Mouse (Mus musculus): ENCODE data around the gene Aars. TPM values are rescaled to one million over a fixed set of nuclear protein-coding genes. Genes with fewer than 3 reads are reported as not detected.
"Not testable (repeated sequence)": the region's sequence is repeated elsewhere in the genome, so short reads cannot be mapped to it uniquely, and the experiment has no call there.

Aars gene
- polyA plus RNA-seq, 1 experiment from 2014 or later: 52.3 TPM

DNA sequence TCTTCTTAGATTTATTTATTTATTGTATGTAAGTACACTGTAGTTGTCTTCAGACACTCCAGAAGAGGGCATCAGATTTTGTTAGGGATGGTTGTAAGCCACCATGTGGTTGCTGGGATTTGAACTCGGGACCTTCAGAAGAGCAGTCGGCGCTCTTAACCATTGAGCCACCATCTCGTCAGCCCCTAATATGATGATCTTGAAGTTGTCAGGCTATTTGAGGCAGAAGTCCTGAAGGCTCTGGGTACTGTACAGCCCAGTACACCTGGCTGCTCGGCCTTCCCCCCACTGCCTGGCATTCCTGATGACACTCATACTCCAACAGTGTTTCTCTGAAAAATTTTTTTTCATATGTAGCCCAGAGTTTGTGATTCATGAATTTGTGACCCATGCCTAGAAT, 51.0 kb downstream of the Aars start:
- not testable (repeated sequence) for H3K27me3 ChIP-seq (replicated peaks; ENCODE audit: control insufficient read depth, insufficient read depth, low read length); H3K4me3 ChIP-seq (ENCODE audit: low read length); H3K27ac ChIP-seq (ENCODE audit: low read length); H3K9me3 ChIP-seq (ENCODE audit: control insufficient read depth, low read length); H3K9ac ChIP-seq (ENCODE audit: low read depth, low read length); H3K36me3 ChIP-seq (ENCODE audit: control insufficient read depth, insufficient read depth, low read length); H3K4me2 ChIP-seq (ENCODE audit: low read depth, low read length); H3K4me1 ChIP-seq (ENCODE audit: control insufficient read depth, insufficient read depth, low read length); ATAC-seq
- WGBS: 85% methylated on average over 5 of the region's 5 CpGs

DNA sequence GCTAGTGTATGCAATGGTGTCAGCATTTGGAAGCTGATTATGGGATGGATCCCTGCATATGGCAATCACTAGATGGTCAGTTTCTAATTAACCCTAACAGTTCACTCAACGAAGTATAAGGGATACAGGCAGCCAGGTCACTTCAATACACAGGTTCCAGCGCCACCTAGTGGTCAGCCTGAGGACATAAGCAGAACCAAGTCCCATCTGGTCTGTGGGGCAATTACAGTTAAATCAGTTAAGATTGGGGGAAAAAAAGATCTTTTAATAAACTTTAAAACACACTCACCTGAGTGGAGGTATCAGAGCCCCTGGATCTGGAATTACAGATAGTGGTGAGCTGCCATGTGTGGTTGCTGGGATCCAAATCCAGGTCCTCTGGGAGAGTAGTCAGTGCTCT, 57.2 kb downstream of the Aars start:
- WGBS: 0% methylated on average over 2 of the region's 2 CpGs
- H3K9ac ChIP-seq (ENCODE audit: low read depth, low read length): no peak overlapping the region
- H3K4me3 ChIP-seq (ENCODE audit: low read length): no peak overlapping the region
- H3K4me1 ChIP-seq (ENCODE audit: control insufficient read depth, insufficient read depth, low read length): peaks cover 3% of the 10 kb centered on the region; the same call in 1 of the 2 replicates
- no peaks in the 10 kb centered on the region for H3K36me3 ChIP-seq (ENCODE audit: control insufficient read depth, insufficient read depth, low read length)
- no peak for ATAC-seq
- H3K27me3 ChIP-seq (replicated peaks; ENCODE audit: control insufficient read depth, insufficient read depth, low read length): no peaks in the 10 kb centered on the region
- H3K9me3 ChIP-seq (ENCODE audit: control insufficient read depth, low read length): no peaks in the 10 kb centered on the region
- H3K4me2 ChIP-seq (ENCODE audit: low read depth, low read length): no peak overlapping the region
- no peak overlapping the region for H3K27ac ChIP-seq (ENCODE audit: low read length)

DNA sequence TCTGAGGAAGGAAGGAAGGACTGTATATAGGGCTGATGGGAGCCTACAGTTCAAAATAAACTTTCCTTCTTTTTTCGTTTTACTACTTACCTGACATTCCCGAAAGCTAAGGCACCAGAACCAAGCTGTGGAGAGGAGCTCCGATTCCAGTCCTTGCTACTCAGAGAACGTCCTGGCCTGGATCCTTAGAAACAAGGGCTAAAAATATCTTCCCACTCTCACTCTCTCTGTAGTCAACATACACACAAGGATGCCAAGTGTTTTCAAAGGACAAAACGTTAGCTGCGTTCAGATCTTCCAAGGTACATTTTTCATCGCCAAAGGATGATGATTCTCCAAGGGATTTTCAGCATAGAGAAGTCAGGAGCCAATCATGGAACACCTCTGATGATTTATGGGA, 58.8 kb downstream of the Aars start:
- H3K4me1 ChIP-seq (ENCODE audit: control insufficient read depth, insufficient read depth, low read length): peaks cover 7% of the 10 kb centered on the region; the same call in 1 of the 2 replicates
- H3K9me3 ChIP-seq (ENCODE audit: control insufficient read depth, low read length): no peaks in the 10 kb centered on the region
- no peak for ATAC-seq
- H3K27me3 ChIP-seq (replicated peaks; ENCODE audit: control insufficient read depth, insufficient read depth, low read length): no peaks in the 10 kb centered on the region
- no peak overlapping the region for H3K4me3 ChIP-seq (ENCODE audit: low read length)
- H3K9ac ChIP-seq (ENCODE audit: low read depth, low read length): no peak overlapping the region
- no peak overlapping the region for H3K27ac ChIP-seq (ENCODE audit: low read length)
- no peaks in the 10 kb centered on the region for H3K36me3 ChIP-seq (ENCODE audit: control insufficient read depth, insufficient read depth, low read length)
- no peak overlapping the region for H3K4me2 ChIP-seq (ENCODE audit: low read depth, low read length)
- WGBS: 80% methylated on average over 7 of the region's 7 CpGs

- not testable (repeated sequence) for H3K9me3 ChIP-seq (ENCODE audit: control insufficient read depth, low read length); ATAC-seq; H3K4me1 ChIP-seq (ENCODE audit: control insufficient read depth, insufficient read depth, low read length); H3K9ac ChIP-seq (ENCODE audit: low read depth, low read length); H3K4me2 ChIP-seq (ENCODE audit: low read depth, low read length); H3K36me3 ChIP-seq (ENCODE audit: control insufficient read depth, insufficient read depth, low read length); H3K4me3 ChIP-seq (ENCODE audit: low read length); H3K27ac ChIP-seq (ENCODE audit: low read length); H3K27me3 ChIP-seq (replicated peaks; ENCODE audit: control insufficient read depth, insufficient read depth, low read length)
- 76% methylated on average over 5 of the region's 6 CpGs for WGBS
These were observed 59.4 kb downstream of the Aars start, which contains the start of gene Clec18a for GRCm38 (mm10) chr8:111092326-111092725. Gene Clec18a, minus strand, starts transcription at chr8:111092426.

DNA sequence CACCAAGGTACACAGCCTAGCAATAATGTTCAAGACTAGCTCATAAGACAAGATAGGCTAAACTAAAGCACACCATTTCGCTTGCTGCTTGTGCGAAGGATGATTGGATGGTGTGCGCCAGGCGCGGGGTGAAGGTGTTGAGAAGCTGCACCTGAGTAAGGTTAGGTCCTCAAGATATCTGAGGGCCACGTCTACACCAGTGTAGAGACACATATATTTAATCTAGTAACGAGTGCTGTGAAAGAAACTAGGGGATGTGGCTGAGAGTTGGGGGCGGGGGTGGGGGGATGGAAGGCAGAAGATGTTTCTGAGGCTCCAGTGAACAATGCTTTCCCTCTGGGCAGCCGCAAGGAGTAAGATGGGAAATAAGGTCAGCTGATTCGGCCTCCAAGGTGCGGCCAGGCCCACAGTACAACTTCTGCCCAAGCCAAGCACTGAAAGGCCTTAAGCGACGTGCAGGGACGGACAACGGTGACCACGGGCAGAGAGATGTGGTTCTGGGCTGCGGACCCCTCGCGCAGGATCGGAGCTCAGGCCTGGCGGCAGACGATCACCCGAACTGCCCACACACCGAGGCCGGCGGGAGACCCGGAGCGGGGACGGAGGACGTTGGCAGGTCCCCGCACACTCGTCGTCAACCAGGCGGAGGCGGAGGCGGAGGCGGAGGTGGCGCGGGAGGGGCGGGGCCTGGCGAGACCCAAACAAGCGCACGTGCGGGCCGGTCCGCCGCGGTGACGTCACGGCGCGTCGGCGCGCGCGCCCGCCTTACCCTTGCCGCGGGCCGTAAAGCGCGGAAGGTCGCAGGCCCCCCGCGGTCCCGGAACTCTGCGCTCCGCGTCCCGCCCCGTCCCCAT, 61.1 kb downstream of the Aars start, which contains the start of gene Pdpr:
Pdpr (plus strand) TSS at position 766 of the 854 bp plus-strand sequence.
- H3K36me3 ChIP-seq (ENCODE audit: control insufficient read depth, insufficient read depth, low read length): no peaks in the 10 kb centered on the region
- ATAC-seq: peak; percentile 94
- no peaks in the 10 kb centered on the region for H3K27me3 ChIP-seq (replicated peaks; ENCODE audit: control insufficient read depth, insufficient read depth, low read length)
- H3K9ac ChIP-seq (ENCODE audit: low read depth, low read length): peak within 1 kb of the TSS; percentile 71
- H3K4me3 ChIP-seq (ENCODE audit: low read length): peak within 1 kb of the TSS; percentile 69
- WGBS: 8% methylated on average over 40 of the region's 72 CpGs
- peak within 1 kb of the TSS; percentile 82 for H3K4me2 ChIP-seq (ENCODE audit: low read depth, low read length)
- H3K4me1 ChIP-seq (ENCODE audit: control insufficient read depth, insufficient read depth, low read length): peaks cover 7% of the 10 kb centered on the region; the same call in 1 of the 2 replicates
- H3K27ac ChIP-seq (ENCODE audit: low read length): no peak within 1 kb of the TSS; the same call in 1 of the 2 replicates
- no peaks in the 10 kb centered on the region for H3K9me3 ChIP-seq (ENCODE audit: control insufficient read depth, low read length)

DNA sequence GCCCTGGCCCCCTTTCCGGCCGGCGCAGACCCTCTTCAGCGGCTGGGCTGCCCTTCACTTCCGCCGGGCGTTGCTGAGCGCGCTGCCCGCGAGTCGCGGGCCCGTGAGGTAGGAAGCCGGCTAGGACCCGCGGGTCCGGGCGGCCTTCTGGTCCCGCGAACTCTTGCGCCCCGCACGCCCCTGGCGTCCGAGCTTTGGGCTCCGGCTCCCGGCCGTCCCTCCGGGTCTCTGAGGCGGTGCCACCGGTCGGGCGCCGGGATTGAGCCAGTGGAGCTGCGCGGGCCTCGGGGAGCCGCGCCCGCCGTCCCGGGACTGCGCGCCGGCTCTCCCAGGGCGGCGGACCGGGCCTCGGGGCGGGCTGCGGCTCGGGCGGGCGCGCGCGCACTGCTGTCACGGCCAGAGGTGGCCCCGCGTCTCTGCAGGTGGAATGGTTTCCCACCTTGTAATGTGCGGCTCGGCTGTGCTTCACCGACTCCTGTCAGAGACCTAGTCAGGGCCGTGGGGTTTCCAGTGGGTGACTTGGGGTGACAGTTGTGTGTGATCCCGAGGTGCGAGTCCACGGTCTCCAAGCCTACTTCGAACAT, 61.9 kb downstream of the Aars start:
- Histone ChIP-seq H3K4me2 (ENCODE audit: low read depth, low read length) (peak overlapping the region; percentile 63), H3K4me3 (ENCODE audit: low read length) (peak overlapping the region; percentile 69), H3K9ac (ENCODE audit: low read depth, low read length) (peak overlapping the region; percentile 68)
- H3K9me3 ChIP-seq (ENCODE audit: control insufficient read depth, low read length); H3K27me3 ChIP-seq (replicated peaks; ENCODE audit: control insufficient read depth, insufficient read depth, low read length); H3K36me3 ChIP-seq (ENCODE audit: control insufficient read depth, insufficient read depth, low read length); H3K27ac ChIP-seq (ENCODE audit: low read length); H3K4me1 ChIP-seq (ENCODE audit: control insufficient read depth, insufficient read depth, low read length): not testable (repeated sequence)
- peak; percentile 77 for ATAC-seq
- under 1% methylated on average over 58 of the region's 69 CpGs for WGBS

Small RNA genes lying within 50 kb of the gene (microRNA-seq; reads per million reads assigned to microRNA genes)
- gene Gm24103 (not detected), gene Mir3473d (0.91 reads per million)

Other genes with a start within 250 kb of the Aars start
- gene Il34, start 227.2 kb upstream of the Aars start, polyA plus RNA-seq (2015; fragmentation: Nextera tagmentation; extraction: Ambion mirVana): 2.0 and 2.4 TPM in 2 replicates
- gene Cog4, start 186.5 kb upstream of the Aars start, polyA plus RNA-seq (2015; fragmentation: Nextera tagmentation; extraction: Ambion mirVana): 78.5 and 79.3 TPM in 2 replicates
- 107 and 114 TPM in 2 replicates for gene Sf3b3, start 186.4 kb upstream of the Aars start, polyA plus RNA-seq (2015; fragmentation: Nextera tagmentation; extraction: Ambion mirVana)
- 13.8 and 15.1 TPM in 2 replicates for gene Fuk, start 130.7 kb upstream of the Aars start, polyA plus RNA-seq (2015; fragmentation: Nextera tagmentation; extraction: Ambion mirVana)
- 10.7 and 11.1 TPM in 2 replicates for gene St3gal2, start 113.2 kb upstream of the Aars start, polyA plus RNA-seq (2015; fragmentation: Nextera tagmentation; extraction: Ambion mirVana)
- gene Ddx19a, start 35.3 kb upstream of the Aars start, polyA plus RNA-seq (2015; fragmentation: Nextera tagmentation; extraction: Ambion mirVana): 11.5 and 12.0 TPM in 2 replicates
- gene Ddx19b, start 1.4 kb upstream of the Aars start, polyA plus RNA-seq (2015; fragmentation: Nextera tagmentation; extraction: Ambion mirVana): 6.9 and 7.4 TPM in 2 replicates
- 7.8 and 11.3 TPM in 2 replicates for gene Exosc6, start 23.2 kb downstream of the Aars start, polyA plus RNA-seq (2015; fragmentation: Nextera tagmentation; extraction: Ambion mirVana)
- 0.07 and 0.09 TPM in 2 replicates for gene Clec18a, start 59.3 kb downstream of the Aars start, polyA plus RNA-seq (2015; fragmentation: Nextera tagmentation; extraction: Ambion mirVana)
- gene Pdpr, start 61.5 kb downstream of the Aars start, polyA plus RNA-seq (2015; fragmentation: Nextera tagmentation; extraction: Ambion mirVana): 6.5 and 8.5 TPM in 2 replicates
- 43.7 and 48.5 TPM in 2 replicates for gene Glg1, start 226.1 kb downstream of the Aars start, polyA plus RNA-seq (2015; fragmentation: Nextera tagmentation; extraction: Ambion mirVana)

Measured in intestine, embryonic 16.5 days (tissue).